Mouse (Mus musculus): ENCODE results near the gene Swsap1. TPM values are rescaled to one million over a fixed set of nuclear protein-coding genes. Genes with fewer than 3 reads are reported as not detected.
A peak's percentile ranks its signal among the peaks of the same experiment; 100 is the strongest.

Swsap1 gene
- polyA plus RNA-seq, 1 experiment, result 12.8 TPM

GRCm38 (mm10) chr9:21960558-21961208, 5.1 kb downstream of the Swsap1 start:
- 35% methylated on average over 26 of the region's 26 CpGs for WGBS
- peak; percentile 41 to 48 for DNase-seq
- TF ChIP-seq POLR2A (IDR thresholded peaks at IDR 0.05; ENCODE audit: borderline replicate concordance, insufficient read depth, low read length) (no peak), CTCF (IDR thresholded peaks at IDR 0.05; ENCODE audit: borderline replicate concordance, insufficient read depth, low read depth, low read length) (no peak)
- Histone ChIP-seq H3K4me3 (replicated peaks; ENCODE audit: insufficient read depth, low read depth, low read length) (no peak overlapping the region), H3K4me1 (ENCODE audit: control insufficient read depth, insufficient read depth, low read length) (peaks cover 12% of the 10 kb centered on the region), H3K27me3 (ENCODE audit: control insufficient read depth, insufficient read depth, low read length) (no peaks in the 10 kb centered on the region), H3K27ac (ENCODE audit: insufficient read depth, low read length) (no peak overlapping the region)

- peak; percentile 23 to 48 for DNase-seq
- peak overlapping the region; percentile 50 for H3K4me3 ChIP-seq (replicated peaks; ENCODE audit: insufficient read depth, low read depth, low read length)
- peaks cover 12% of the 10 kb centered on the region for H3K4me1 ChIP-seq (ENCODE audit: control insufficient read depth, insufficient read depth, low read length)
- no peaks in the 10 kb centered on the region for H3K27me3 ChIP-seq (ENCODE audit: control insufficient read depth, insufficient read depth, low read length)
- no peak for TF ChIP-seq POLR2A (IDR thresholded peaks at IDR 0.05; ENCODE audit: borderline replicate concordance, insufficient read depth, low read length)
- 5% methylated on average over 35 of the region's 35 CpGs for WGBS
- H3K27ac ChIP-seq (ENCODE audit: insufficient read depth, low read length), result no peak overlapping the region
Observed at GRCm38 (mm10) chr9:21961366-21961980, 5.9 kb downstream of the Swsap1 start.

DNA sequence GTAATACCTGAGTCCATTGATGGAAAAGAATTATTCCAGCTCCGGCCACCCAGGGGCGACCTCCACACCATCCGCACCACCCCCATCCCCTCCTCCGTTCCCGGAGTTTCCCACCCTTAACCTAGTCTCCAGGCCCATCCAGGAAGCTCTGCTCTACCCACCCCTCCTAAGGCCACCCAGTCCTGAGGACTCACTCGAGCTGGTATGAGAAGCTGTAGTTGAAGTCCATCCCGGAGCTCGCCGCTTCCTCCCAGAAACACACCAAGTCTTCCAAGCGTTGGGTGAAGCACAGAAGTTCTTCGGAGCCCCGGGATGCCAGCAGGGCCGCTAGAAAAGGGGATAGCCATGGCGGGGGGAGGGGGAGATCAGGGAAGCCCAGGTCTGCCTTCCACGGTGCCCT, 6.5 kb downstream of the Swsap1 start:
- peaks cover 12% of the 10 kb centered on the region for H3K4me1 ChIP-seq (ENCODE audit: control insufficient read depth, insufficient read depth, low read length)
- DNase-seq, result peak; percentile 26 to 40
- peak overlapping the region; percentile 50 for H3K4me3 ChIP-seq (replicated peaks; ENCODE audit: insufficient read depth, low read depth, low read length)
- TF ChIP-seq POLR2A (IDR thresholded peaks at IDR 0.05; ENCODE audit: borderline replicate concordance, insufficient read depth, low read length) (no peak), CTCF (IDR thresholded peaks at IDR 0.05; ENCODE audit: borderline replicate concordance, insufficient read depth, low read depth, low read length) (peak; percentile 31; the same call in 1 of the 2 replicates)
- 1% methylated on average over 15 of the region's 15 CpGs for WGBS
- no peak overlapping the region for H3K27ac ChIP-seq (ENCODE audit: insufficient read depth, low read length)
- H3K27me3 ChIP-seq (ENCODE audit: control insufficient read depth, insufficient read depth, low read length), result no peaks in the 10 kb centered on the region

DNA sequence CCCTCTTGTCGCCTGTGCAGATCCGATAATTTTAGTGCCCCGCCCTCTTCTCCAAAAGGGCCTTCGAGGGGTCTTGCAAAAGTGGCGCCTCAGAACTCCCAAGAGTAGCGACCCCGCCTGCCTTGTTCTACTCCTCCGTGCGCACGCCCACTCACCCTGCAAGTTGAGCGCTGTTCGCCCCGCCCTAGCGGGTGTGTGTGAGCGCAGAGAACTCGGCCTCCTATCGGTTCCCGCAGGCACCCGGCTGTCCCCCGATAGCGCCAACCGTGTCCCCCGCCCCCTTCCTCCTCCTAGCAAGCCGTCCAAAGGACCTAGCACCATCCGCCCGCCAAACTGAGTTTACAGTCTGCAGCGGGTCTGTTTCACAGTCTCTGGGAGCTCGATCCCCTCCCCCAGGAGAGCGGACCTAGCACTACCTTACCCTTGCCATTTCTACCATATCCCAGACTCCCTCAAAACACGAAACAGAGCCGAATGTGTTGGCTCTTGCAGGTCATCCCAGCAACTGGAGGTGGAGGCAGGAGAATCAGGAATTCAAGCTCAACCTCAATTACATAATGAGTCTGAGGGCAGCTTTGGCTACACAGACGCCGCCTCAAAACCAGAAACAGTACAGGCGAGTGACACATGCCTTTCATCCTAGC, 7.0 kb downstream of the Swsap1 start:
- Histone ChIP-seq H3K27me3 (ENCODE audit: control insufficient read depth, insufficient read depth, low read length) (no peaks in the 10 kb centered on the region), H3K27ac (ENCODE audit: insufficient read depth, low read length) (peak overlapping the region; percentile 17; the same call in 1 of the 2 replicates), H3K4me3 (replicated peaks; ENCODE audit: insufficient read depth, low read depth, low read length) (peak overlapping the region; percentile 50), H3K4me1 (ENCODE audit: control insufficient read depth, insufficient read depth, low read length) (peaks cover 12% of the 10 kb centered on the region)
- peak; percentile 7; the same call in 1 of the 2 replicates for TF ChIP-seq CTCF (IDR thresholded peaks at IDR 0.05; ENCODE audit: borderline replicate concordance, insufficient read depth, low read depth, low read length)
- no peak for TF ChIP-seq POLR2A (IDR thresholded peaks at IDR 0.05; ENCODE audit: borderline replicate concordance, insufficient read depth, low read length)
- DNase-seq, result peak; percentile 67 to 69
- WGBS, result 6% methylated on average over 34 of the region's 34 CpGs

DNA sequence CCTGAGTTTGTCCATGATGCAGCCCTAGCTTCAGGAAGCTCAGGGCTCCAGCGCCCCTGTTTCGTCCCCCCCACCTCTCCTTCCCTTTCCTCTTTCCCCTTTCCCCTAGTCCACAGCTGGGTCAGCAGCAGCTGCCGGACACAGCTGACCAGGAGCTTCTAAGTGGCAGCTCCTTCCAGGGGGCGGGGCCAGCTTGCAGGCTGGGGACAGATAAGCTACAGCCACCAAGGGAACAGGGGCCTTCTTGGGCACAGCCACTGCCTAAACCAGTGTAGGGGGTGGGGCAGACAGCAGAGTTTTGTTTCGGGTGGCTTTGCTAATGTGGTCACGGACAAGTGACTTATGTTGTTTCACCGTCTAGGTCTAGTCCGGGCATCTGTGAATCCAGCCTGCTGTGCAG, 7.9 kb downstream of the Swsap1 start, which contains the start of gene Epor:
Gene Epor, minus strand, starts transcription at position 90 of the 400 bp plus-strand sequence.
- TF ChIP-seq CTCF (IDR thresholded peaks at IDR 0.05; ENCODE audit: borderline replicate concordance, insufficient read depth, low read depth, low read length) (no peak), POLR2A (IDR thresholded peaks at IDR 0.05; ENCODE audit: borderline replicate concordance, insufficient read depth, low read length) (no peak)
- Histone ChIP-seq H3K27me3 (ENCODE audit: control insufficient read depth, insufficient read depth, low read length) (no peaks in the 10 kb centered on the region), H3K4me1 (ENCODE audit: control insufficient read depth, insufficient read depth, low read length) (peaks cover 12% of the 10 kb centered on the region), H3K27ac (ENCODE audit: insufficient read depth, low read length) (peak within 1 kb of the TSS; percentile 17; the same call in 1 of the 2 replicates), H3K4me3 (replicated peaks; ENCODE audit: insufficient read depth, low read depth, low read length) (peak within 1 kb of the TSS; percentile 50)
- 28% methylated on average over 8 of the region's 8 CpGs for WGBS
- DNase-seq, result peak in 1 of 2 experiments; percentile 32

DNA sequence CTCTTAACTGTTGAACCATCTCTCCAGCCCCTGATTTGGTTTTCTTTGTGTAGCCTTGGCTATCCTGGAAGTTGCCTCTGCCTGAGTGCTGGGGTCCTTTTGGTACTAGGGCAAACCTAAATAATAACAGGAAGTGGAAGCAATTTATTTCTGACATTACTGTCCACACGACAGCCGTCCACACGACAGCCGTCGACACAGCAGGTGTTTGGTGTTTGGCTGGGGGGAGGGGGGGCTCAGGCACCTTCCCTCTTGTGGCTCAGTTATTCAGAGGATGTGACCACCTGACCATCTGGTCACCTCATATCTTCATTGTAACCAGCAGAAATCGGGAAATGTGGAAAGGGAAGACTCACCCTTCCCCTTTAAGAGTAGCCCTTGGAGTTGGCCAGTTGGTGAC, 13.3 kb downstream of the Swsap1 start:
- no peak for TF ChIP-seq CTCF (IDR thresholded peaks at IDR 0.05; ENCODE audit: borderline replicate concordance, insufficient read depth, low read depth, low read length)
- no peak for TF ChIP-seq POLR2A (IDR thresholded peaks at IDR 0.05; ENCODE audit: borderline replicate concordance, insufficient read depth, low read length)
- 0 out of 2 replicates have a peak overlapping the region, but pooled peaks have one; percentile 23 for H3K27ac ChIP-seq (ENCODE audit: insufficient read depth, low read length)
- no peak for DNase-seq
- H3K4me1 ChIP-seq (ENCODE audit: control insufficient read depth, insufficient read depth, low read length), result peaks cover 7% of the 10 kb centered on the region
- no peaks in the 10 kb centered on the region for H3K27me3 ChIP-seq (ENCODE audit: control insufficient read depth, insufficient read depth, low read length)
- WGBS, result 9% methylated on average over 6 of the region's 6 CpGs
- H3K4me3 ChIP-seq (replicated peaks; ENCODE audit: insufficient read depth, low read depth, low read length), result no peak overlapping the region

GRCm38 (mm10) chr9:21969304-21969703, 13.7 kb downstream of the Swsap1 start:
- TF ChIP-seq POLR2A (IDR thresholded peaks at IDR 0.05; ENCODE audit: borderline replicate concordance, insufficient read depth, low read length) (no peak), CTCF (IDR thresholded peaks at IDR 0.05; ENCODE audit: borderline replicate concordance, insufficient read depth, low read depth, low read length) (no peak)
- H3K27me3 ChIP-seq (ENCODE audit: control insufficient read depth, insufficient read depth, low read length), result no peaks in the 10 kb centered on the region

More at GRCm38 (mm10) chr9:21969304-21969703, 13.7 kb downstream of the Swsap1 start:
- Histone ChIP-seq H3K4me3 (replicated peaks; ENCODE audit: insufficient read depth, low read depth, low read length) (no peak overlapping the region), H3K27ac (ENCODE audit: insufficient read depth, low read length) (peak overlapping the region; percentile 23; the same call in 1 of the 2 replicates), H3K4me1 (ENCODE audit: control insufficient read depth, insufficient read depth, low read length) (peaks cover 7% of the 10 kb centered on the region)
- no peak for DNase-seq
- WGBS, result 61% methylated on average over 4 of the region's 4 CpGs

Data from cerebellum, adult 2 months (tissue).